Mouse (Mus musculus) lung, postnatal 4 days (tissue): Measurements from ENCODE around the gene Plekha1.
A peak's percentile ranks its signal among the peaks of the same experiment; 100 is the strongest.

Source experiments
- DNase-seq, 2 experiments: peaks; one replicate each; pipeline ENCODE4 v3.0.0; 2021

The Plekha1 gene

DNA sequence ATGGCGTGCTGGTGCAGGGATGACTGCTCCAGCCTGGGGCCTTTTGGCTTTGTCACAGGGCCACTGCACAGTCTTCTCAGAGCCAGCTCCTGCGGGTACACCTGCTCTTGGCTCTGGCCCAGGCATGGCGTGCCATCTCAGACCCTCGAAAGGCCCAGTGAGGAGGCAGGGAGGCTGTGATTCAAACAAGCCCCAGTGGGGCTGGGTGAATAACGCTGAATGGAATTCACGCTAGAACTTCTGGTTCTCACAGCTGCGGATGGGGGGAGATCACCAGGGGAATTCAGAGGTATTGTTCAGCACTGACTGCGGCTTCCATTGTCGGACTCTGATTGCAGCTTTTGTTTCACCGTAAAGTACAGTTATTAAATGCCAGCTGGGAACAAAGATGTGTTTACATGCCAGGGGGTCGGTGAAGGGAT, 4.8 kb upstream of the Plekha1 start:
- peak; percentile 50 to 72 for DNase-seq

DNA sequence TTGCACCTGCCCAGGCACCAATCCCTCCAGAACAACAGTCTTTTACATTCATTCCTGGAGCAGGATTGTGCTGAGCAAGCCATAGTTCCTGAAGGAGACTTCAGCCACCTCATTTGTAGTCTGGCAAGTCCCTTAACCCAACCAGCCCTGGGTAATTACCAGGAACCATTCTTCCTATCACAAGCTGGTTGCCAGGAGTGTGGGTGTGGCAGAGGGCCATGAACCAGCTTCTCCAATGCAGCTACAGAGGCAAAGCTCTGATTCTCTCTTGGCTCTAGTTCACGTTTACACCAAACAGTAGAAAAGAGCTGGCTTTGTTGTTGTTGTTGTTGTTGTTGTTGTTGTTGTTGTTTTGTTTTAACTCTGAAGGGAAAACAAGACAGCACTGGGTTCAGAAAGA, 3.1 kb upstream of the Plekha1 start:
- no peak for DNase-seq

DNA sequence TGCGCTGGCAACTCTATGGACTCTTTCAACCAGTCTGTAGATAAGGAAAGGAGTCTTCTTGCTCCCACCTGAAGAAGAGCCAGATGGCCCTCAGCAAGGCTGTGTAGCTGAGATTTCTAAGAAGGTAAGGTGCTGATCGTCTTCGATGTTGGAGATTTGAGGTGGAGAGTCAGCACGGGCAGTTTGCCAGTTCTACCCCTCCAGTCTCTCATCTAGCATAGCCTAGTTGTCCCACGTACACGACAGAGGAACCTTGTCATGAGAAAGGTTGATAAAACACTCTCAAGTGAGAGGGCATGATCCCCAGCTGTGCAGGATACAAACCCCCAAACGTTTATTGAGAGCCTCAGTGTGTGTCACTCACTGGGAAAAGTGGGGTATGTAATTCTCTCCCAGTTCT, 845 bp upstream of the Plekha1 start:
- no peak for DNase-seq

DNA sequence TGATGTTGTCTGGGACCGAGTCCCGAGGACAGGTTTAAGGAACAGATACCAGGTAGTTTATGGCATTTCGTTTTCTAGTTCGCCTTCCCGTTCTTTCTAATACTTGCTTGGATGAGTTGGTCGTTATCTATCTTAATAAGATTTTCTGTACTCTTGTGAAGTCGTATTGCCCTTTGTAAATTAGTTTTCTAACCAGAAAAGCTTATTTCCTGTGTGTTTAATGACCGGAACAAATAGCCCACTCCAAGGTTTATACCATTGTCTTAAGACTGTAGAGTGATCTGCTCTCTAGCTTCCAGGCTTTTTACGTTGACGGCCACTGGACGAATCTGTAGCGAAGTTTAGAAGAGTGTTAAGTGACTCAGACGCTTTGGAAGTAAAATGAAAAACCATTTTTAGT, 1.1 kb downstream of the Plekha1 start:
- DNase-seq: no peak

DNA sequence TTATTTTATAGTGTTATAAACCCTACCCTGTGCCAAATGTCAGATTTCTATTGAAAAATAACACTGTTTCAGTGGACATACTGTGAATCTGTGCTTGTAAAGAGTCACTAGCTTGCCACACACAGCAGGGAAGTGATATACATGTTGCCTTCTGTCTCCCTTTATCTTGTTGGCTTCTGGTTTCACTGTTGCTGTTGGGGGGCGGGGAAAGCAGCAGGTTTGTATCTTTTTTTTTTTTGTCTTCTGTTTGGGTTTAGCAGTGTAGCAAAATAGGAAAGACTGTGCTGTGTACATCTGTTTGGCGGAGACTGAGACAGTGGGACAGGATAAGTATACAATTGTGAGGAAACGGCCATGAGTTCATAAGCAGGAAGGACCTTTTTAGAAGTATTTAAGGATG, 1.7 kb downstream of the Plekha1 start:
- DNase-seq: peak in 1 of 2 experiments; percentile 44

DNA sequence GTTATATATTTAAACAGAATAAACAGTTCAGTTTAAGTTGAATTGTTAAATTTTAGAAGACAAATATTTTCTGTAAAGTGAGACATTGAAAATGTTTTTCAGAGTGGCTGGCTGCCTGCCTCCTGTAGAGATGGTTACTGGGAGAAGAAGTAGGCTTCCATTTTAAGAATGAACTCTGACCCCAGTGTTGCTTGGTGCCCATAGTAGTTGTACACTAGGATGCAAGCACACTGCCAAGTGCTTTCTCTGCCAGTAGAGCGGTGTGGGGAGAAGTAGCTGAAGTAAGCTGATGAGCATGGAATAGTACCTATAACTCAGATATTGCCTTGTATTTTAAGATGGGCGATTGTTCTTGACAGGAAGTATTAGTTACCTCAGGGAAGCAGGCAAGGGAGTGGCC, 18.6 kb downstream of the Plekha1 start:
- no peak for DNase-seq

DNA sequence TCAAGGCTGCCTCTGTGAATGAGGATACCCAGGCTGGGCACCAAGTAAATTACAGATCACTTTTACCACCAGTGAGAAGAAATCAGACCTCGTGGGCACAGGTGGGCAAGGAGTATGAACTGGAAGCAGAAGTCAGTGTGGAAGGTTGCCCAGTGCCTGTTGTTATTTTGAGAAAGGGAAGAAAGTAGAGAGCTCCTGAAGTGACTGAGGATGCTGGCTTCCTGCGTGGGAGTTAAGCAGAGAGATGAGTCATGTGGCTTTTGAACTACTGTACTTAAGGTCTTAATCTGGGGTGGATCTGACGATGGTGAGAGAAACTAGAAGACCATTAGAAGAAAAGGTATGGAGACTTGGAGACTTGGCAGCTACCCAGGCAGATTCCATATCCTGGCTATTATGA, 20.7 kb downstream of the Plekha1 start:
- DNase-seq: no peak

DNA sequence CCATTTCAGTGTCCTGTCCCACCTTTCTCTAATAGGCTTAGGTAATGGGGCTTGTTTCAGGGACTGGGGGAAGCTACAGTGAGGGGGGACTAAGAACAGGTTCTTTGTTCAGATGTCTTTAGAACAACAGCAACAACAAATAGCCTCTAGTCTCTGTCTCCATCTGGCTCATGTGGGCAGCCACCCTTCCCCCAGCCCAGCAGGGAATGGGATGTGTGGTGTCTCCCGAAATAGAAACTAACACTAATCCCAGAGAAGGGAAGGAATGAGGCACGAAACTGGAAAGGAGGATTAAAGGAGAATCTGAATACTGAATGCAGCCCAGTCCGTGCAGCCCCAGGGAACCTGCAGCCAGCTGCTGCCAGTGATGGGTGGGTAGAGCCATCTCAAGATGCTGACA, 22.4 kb downstream of the Plekha1 start:
- DNase-seq: peak in 1 of 2 experiments; percentile 32

DNA sequence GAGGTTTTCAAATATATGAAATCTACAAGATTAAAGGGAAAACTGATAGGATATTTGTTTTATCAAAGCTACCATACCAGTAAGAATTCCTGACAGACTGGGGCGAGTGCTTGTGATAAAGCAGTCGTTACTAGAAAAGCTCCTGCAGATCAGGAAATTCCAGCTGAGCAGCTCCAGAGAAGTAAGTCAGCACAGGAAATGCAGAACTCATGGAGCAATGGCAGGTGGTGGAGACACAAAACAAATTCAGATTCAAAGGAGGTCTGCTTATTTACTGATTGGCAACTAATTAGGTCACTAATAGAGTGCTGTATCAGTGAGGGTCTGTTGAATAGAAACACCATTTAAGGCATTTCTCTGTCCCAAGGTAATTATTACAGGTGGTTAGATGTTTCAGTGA, 25.3 kb downstream of the Plekha1 start:
- DNase-seq: no peak

DNA sequence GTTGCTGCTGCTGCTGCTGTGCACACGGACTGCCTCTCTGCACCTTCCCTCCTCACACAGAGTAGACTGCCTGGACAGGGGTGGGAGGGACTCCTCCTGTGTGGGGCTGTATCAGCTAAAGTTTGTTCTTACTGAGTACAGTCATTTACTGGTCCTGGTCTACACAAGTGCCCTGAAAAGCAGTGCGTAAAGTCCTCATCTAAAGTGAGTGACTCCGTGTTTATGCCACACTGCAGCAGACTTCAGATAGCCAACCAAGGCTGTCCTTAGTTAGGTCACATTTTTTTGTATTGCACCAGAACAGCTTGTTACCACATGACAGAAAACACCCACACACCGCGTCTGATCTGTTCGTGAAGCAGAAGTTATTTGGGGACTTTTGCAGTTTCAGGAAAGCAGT, 27.4 kb downstream of the Plekha1 start:
- peak; percentile 29 to 57 for DNase-seq

DNA sequence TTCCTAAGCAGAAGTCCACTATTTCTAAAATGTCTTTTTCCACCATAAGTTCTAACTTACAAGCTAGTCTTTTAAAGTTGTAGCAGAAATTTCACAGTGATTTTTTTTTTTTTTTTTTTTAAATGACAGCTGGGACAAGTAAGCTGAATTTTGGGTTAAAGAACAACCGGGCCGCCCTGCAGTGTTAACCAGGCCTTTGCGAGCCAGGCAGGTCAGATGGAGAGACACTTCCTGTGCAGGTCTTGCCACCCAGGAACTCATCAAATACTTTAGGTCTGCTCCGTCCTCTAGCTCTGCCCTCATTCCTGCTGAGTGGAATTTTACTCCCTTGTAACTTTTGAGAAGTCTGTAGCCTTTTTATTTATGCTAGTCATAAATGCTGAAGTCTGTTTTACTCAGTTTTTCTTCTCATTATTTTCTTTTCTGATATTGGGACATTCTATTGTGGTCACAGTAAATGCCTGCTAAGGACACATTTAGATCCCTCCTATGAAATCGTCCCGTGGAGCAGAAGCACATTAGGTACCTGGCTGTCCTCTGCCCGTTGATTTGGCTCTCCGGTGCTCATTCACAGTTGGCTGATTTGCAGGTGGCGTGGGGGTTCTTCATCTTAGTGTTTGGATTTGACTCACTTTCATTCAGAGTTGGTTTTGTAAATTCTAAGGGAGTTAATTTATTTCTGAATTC, 29.5 kb downstream of the Plekha1 start:
- DNase-seq: no peak

DNA sequence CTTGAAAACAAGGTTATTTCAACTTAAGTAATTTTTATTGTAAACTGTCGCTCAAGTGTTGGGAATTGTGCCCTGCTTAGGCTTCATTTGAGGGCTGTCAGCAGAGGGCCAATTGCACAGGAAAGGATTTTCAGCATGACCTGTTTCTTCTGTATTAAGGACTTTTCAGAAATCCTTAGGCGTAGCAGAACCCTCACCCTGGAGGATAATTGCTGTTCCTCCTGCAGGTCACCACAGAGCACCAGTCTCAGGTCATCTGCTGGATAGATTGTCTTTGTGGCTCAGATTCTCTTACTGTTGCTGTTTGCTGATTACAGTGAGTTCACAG, 30.0 kb downstream of the Plekha1 start:
- DNase-seq: no peak

DNA sequence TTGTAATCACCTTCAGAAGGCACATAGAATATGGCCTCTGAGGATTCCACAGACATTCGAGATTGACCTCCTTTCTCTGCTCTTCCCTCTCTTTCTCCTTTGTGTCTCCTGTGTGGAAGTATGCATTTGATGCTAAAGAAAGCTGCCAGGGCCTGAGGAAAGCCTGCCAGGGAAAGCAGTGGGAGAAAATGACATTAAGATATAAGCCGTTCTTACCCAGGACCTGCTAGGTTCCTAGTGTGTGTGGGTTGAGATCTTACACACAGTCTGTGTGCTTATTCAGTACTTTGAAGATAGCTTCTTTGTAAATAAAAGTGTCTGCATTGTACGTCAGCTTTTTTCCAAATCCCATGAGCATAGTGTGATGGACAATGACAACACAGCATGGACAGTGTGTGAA, 30.5 kb downstream of the Plekha1 start:
- no peak for DNase-seq

DNA sequence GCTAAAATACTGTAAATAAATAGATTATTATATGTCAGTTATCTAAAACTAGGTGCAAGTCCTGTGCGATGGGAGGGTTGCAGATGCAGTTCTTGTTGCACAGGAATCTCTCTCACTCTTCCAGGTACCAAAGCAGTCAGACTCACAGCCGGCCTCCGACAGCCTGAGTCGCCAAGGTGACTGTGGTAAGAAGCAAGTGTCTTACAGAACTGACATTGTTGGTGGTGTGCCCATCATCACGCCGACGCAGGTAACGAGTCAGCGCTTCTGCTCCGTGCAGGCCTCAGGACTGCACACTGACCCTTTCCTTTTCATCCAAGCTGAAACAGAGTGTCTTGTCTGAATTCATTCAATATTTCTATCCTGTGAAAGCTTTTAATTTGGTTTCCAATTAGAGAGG, 31.6 kb downstream of the Plekha1 start:
- no peak for DNase-seq

DNA sequence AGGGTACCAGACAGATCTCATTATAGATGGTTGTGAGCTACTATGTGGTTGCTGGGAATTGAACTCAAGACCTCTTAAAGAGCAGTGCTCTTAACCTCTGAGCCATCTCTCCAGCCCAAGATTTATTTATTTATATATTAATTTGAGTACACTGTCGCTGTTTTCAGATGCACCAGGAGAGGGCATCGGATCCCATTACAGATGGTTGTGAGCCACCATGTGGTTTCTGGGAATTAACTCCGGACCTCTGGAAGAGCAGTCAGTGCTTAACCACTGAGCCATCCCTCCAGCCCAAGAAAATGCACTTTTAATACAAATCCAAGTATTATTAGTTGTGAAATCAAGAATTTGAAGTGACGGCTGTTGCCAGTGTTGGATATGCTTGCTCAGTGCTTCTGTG, 32.8 kb downstream of the Plekha1 start:
- peak in 1 of 2 experiments; percentile 49 for DNase-seq

DNA sequence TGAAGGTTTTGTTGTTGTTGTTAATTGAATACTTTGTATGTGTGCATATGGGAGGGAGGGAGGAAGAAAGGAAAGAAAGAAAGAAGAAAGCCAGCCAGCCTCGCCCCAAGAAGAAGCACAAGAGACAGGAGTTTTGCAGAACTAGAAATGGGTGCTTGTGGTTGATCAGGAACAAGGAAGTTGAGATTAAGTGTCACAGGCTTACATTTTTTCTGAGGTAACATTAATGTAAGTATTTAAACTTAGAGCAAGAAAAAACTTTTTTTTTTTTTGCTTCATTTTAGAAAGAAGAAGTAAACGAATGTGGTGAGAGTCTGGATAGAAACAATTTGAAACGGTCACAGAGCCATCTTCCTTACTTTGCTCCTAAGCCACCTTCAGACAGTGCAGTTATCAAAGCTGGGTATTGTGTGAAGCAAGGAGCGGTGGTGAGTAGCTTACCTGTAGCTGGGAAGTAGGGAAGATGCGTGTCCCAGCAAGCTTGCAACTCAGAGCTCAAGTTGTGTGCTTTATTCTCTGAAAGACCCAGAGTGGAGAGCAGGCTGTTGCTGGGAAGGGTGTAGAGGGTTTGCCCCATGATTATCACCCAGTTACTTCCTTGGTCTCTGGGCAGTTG, 34.8 kb downstream of the Plekha1 start:
- no peak for DNase-seq

DNA sequence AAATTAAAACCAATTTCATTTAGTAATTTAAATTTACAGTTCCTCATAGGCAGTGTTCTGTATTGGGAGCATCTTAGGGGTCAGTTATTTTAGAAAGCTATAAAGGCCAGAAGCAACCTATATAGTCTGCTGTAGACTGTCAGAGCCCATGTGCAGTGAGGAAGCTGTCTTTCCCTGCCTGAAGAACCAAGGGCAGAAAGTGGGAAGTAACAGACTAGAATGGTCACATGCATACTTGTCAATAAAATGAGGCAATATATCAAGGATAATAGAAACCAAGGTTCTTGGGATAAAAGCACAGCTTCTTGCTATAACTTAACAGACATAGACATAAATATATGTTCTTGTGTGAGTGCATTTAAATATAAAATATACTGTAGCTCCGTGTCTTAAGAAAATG, 37.4 kb downstream of the Plekha1 start:
- no peak for DNase-seq

DNA sequence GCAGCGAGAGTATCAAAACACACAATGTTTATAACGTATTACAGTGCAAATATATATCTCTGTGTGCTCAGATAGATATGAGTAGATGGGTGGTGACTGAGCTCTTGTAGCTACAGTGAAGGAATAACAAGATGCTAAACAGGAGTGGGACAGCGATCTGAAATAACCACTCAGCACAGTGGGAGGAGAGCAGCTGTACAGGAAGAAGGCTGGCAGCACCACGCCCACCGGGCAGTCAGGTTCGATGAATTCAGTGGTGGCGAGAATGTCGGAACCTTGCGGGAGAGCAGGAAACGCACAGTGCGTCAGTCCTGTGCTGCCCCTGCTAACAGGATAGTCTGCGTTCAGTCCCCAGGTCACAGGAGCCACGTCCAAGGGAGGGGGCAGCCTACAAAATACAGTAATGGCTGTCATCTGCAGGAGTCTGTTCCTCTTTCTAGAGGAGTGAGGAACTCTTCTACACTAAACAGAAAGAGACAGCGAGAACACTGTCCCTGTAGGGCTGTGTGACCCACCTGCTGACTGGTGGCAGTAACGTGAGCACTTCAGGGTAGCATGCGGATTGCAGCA, 38.0 kb downstream of the Plekha1 start:
- peak; percentile 26 to 31 for DNase-seq

DNA sequence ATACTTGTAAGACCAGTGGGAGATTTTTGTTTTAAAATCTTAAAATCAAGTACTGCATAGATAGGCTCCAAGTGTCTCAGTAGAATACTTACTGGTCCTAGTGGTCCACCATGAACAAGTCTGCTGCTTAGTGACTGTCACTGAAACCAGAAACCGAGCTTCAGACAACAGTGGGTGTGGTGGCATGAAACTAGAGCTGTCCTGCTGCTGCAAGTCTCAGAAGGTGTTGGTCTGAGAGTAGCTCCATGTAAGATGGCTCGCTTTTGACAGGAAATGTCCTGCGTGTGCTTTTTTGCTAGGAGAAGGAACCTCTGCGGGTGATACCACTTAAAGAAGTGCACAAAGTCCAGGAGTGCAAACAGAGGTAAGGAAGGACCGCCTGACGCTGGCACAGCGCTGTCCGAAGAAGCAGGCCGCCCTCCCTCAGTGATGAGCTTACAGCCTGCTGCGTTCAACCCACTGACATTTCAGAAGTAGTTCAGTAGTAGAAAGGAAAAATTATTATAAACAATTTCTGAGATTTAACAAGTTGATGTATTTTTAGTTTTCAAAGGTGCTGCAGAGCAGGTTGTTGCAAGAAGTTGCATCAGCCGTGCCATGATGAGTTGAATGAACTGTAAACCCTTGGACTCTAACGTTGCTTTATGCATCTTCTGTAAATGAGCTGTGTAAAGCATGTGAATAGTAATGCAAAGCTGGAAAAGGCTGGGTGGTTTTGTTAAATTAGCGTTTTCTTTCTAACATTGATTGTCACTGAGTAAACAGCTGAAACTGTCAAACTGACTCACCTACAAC, 39.2 kb downstream of the Plekha1 start:
- DNase-seq: no peak

DNA sequence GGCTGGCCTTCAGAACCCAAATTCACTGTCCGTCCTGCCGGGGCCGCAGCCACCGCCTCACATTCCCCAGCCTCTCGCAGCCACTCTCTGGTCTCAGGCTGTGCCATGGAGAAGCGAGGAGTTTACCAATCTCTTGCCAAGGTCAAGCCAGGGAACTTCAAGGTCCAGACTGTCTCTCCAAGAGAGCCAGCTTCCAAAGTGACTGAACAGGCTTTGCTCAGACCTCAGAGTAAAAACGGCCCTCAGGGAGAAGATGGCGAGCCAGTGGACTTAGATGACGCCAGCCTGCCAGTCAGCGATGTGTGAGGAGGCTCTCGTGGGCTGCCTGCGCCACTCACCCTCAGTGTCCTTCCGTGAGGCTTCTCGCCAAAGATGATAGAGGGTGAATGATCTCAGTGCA, 45.3 kb downstream of the Plekha1 start:
- DNase-seq: no peak

DNA sequence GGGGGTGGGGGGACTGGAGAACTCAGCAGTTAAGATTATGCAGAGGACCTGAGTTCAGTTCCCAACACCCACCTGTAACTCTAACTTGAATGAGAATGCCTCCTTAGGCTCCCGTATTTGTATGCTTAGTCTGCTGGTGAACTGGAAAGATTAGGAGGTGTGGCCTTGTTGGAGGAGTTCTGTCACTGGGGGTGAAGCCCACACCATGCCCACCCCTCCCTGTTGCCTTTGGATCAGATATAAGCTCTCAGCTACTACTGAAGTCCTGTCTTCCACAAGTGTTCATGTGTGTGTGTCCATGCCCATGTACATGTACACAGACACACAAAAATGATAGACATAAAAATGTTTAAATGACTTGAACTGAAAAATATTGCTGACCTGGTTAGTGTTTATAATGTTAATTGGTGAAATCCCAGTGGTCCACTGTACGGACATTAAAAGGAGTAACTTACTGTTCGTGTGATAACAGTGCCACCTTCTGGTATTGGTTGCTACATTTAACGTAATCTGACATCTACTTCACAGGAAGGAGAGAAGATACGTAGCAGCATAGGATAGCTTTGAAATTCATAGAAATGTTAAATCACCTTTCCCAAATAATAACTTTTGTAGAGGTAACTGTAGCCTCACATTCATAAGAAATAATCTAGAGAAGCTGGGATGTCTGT, 49.3 kb downstream of the Plekha1 start:
- DNase-seq: peak in 1 of 2 experiments; percentile 34

DNA sequence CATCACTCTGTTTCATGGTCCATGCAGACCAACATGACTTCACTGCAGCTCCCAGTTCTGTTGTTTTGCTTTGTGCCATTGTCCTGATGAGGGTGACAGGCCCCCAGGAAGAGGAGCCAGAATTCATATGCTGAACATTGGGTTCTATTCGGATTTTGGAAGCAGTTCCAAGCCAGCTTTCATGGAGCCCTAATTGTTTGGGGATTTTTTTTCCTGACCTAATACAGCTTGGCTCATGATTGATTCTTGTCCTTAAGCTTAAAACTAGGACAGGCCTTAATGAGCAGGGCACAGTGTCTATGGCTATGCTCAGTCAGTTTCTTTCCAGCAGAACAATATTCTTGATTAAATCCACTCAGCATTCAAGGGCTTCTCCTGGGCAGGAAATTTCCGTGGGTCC, 52.7 kb downstream of the Plekha1 start:
- no peak for DNase-seq

DNA sequence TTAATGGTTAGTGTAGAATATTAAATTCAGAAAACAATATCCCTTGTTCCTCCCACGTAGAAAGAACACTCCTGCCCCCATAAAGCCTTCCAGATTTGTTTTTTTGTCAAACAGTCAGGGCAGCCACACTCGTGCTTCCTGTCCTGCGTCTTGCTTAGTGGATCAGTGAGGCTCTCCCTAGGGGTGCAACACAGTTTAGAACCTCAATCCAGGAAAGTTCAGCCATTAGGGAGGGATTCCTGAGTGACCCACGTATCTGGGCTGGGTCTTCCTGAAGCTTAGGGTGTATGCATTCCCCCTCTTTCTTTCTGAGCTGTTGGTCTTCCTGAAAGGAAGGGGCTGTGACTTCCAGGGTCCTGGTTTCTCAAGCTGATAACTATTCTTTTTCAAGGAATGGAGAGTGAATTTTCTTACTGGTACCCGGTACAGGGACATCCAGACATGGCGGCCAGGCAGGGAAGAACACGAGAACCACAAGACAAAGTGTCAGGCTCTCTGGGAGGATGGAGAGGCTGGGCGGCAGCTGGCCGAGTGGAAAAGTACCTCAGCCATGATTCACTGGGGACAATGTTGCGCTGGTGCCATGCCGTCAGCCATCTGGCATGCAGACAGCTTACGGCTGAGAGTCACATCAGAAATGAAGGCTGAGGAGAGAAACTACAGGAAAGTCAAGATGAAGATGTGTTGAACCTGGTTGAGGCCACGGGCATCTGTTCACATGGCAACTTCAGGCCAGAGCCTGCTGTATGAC, 57.6 kb downstream of the Plekha1 start:
- no peak for DNase-seq
